Mouse (Mus musculus) hindbrain, embryonic 12.5 days (tissue): Measurements from ENCODE around the gene Hcn3. TPM values are rescaled to one million over a fixed set of nuclear protein-coding genes. Genes with fewer than 3 reads are reported as not detected.
A peak's percentile ranks its signal among the peaks of the same experiment; 100 is the strongest.

Experiments
- ATAC-seq: fragments of 200-750 bp; cut with Nextera tagmentation; 2 replicates; pipeline ENCODE4 v1.8.0; 2017; ENCODE audit warnings: moderate TSS enrichment; ENCODE audit not compliant: low FRiP score
- H3K27ac ChIP-seq: fragments of 300-500 bp; sonication (generic); 2 replicates; pipeline ENCODE4 v1.5.1; 2016; ENCODE audit warnings: mild to moderate bottlenecking
- H3K27me3 ChIP-seq: fragments of 300-500 bp; sonication (generic); 2 replicates; pipeline ENCODE4 v1.6.1; 2016; ENCODE audit warnings: mild to moderate bottlenecking
- H3K36me3 ChIP-seq: fragments of 300-500 bp; sonication (generic); 2 replicates; pipeline ENCODE4 v1.6.1; 2016; ENCODE audit warnings: mild to moderate bottlenecking
- H3K4me1 ChIP-seq: fragments of 300-500 bp; sonication (generic); 2 replicates; pipeline ENCODE4 v1.6.1; 2016
- H3K4me2 ChIP-seq: fragments of 300-500 bp; sonication (generic); replicated peaks from 2 replicates; pipeline ENCODE4 v1.6.1; 2016; ENCODE audit warnings: mild to moderate bottlenecking
- H3K4me3 ChIP-seq: fragments of 300-500 bp; sonication (generic); 2 replicates; pipeline ENCODE4 v1.5.1; 2016; ENCODE audit warnings: mild to moderate bottlenecking
- H3K9ac ChIP-seq: fragments of 300-500 bp; sonication (generic); 2 replicates; pipeline ENCODE4 v1.6.1; 2016; ENCODE audit warnings: mild to moderate bottlenecking, moderate library complexity
- H3K9me3 ChIP-seq: fragments of 300-500 bp; sonication (generic); replicated peaks from 2 replicates; pipeline ENCODE4 v1.6.1; 2016; ENCODE audit warnings: mild to moderate bottlenecking
- WGBS: fragments of 180-500 bp; shearing (Covaris S2); methylation state at CpG from one replicate; pipeline ENCODE4 v1.1.7; 2016; 5-methylcytosine and 5-hydroxymethylcytosine counted together
- polyA plus RNA-seq: library from polyadenylated mRNA; unstranded; fragments of >200 nt; fragmentation: Nextera tagmentation; extraction: Ambion mirVana; gene quantifications from 2 replicates; pipeline ENCODE4 v1.2.1, GENCODE M21; 2016

Hcn3 gene
- polyA plus RNA-seq, 1 experiment from 2014 or later = 20.7 TPM

DNA sequence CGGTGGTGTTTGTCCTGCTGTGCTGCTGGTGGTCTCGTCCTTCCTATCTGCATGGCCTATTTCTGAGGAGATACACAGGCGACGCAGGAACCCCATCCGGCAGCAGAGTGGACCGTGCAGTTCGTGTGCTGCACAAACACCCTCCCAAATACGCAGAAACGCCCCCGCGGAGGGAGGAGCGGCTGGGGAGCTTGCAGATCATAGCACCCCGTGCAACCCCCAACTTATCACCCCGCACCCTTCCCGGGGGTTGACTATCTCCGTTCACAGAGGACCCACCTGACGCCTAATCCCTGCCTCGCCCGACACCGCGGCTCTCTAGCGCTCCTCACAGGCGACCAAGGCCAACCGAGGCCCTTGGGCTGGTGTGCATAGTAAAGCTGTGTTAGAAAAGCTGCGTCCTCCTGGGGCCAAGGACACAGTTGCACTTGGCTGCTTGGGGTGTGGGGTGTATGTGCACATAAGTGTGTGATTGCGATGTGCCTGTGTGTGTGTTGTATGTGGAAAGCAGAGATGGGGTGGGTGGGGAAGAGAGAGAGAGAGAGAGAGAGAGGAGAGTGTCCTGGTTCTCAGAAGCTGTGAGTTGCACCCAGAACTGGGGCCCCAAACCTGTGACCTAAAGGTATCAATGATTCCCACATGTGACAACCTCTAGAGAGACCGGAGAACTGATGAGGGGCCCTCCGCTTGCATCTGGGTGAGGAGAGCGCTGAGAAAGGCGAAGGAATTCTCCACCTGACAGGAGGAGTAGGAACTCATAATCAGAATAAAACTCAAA is 27.5 kb downstream of the Hcn3 start:
- Histone ChIP-seq H3K4me2 (peak overlapping the region; percentile 61), H3K9me3 (no peaks in the 10 kb centered on the region), H3K27ac (no peak overlapping the region), H3K9ac (peak overlapping the region; percentile 42), H3K4me3 (peak overlapping the region; percentile 30), H3K36me3 (no peaks in the 10 kb centered on the region), H3K27me3 (no peaks in the 10 kb centered on the region), H3K4me1 (peaks cover 7% of the 10 kb centered on the region)
- no peak for ATAC-seq
- 15% methylated on average over 30 of the region's 30 CpGs for WGBS

DNA sequence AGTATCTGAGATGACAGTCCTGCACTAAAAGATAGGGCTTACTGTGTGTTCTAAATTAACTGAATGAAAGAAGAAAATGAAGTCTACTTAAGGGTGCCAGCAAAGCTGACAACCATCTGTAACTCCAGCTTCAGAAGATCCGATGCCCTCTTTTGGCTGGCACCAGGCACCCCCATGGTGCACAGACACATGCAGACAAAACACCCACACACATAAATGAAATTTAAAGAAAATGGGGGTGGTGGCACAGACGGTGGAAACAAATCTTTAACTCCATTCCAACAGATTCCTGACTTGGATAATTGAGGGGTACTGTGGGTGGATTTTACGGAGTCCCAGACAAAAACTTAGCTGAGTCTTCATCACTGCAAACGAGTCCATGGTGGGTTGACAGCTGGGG is 28.2 kb downstream of the Hcn3 start:
- peaks cover 7% of the 10 kb centered on the region for H3K4me1 ChIP-seq
- no peaks in the 10 kb centered on the region for H3K27me3 ChIP-seq
- WGBS = 46% methylated on average over 4 of the region's 4 CpGs
- H3K36me3 ChIP-seq = no peaks in the 10 kb centered on the region
- ATAC-seq = no peak
- H3K9ac ChIP-seq = peak overlapping the region; percentile 42; the same call in 1 of the 2 replicates
- H3K27ac ChIP-seq = no peak overlapping the region
- H3K9me3 ChIP-seq = no peaks in the 10 kb centered on the region
- H3K4me3 ChIP-seq = peak overlapping the region; percentile 30; the same call in 1 of the 2 replicates
- peak overlapping the region; percentile 61 for H3K4me2 ChIP-seq

DNA sequence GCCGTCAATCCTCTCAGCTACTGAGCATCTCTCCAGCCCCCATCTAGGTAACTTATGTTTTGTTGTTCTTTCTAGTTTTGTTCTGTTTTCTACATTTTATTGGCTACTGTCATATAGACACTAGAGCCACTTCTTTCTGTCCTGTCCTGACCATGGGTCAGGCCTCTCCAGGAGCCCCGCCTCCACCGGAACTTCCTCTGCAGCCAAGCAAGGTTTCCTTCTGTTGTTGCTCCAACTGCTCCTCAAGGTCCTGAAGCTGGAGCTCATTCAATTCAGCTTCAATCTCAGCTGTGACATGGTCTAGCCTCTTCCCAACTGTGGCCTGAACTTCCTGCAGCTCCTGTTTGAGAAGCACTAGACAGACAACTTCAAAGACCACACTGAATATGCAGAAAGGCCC is 30.1 kb downstream of the Hcn3 start:
- 93% methylated on average over 3 of the region's 3 CpGs for WGBS
- H3K27me3 ChIP-seq = no peaks in the 10 kb centered on the region
- H3K36me3 ChIP-seq = no peaks in the 10 kb centered on the region
- no peak overlapping the region for H3K4me3 ChIP-seq
- no peak for ATAC-seq
- H3K4me1 ChIP-seq = peaks cover 7% of the 10 kb centered on the region
- no peaks in the 10 kb centered on the region for H3K9me3 ChIP-seq
- H3K27ac ChIP-seq = no peak overlapping the region
- H3K4me2 ChIP-seq = no peak overlapping the region
- H3K9ac ChIP-seq = no peak overlapping the region

DNA sequence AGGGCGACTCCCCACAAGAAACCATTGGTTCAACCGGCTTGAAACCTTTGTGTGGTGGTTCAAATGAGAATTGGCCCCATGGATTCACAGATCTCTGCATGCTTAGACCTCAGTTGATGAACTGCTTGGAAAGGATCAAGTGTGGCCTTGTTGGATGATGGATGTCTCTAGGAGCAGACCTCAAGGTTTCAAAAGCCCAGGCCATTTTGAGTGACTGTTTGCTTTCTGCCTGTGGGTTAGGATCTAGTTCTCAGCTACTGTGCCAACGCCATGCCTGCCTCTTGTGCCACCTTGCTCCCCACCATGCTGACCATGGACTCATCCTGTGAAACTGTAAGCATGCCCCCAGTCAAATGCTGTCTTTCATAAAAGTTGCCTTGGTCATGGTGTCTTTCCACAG is 34.0 kb downstream of the Hcn3 start:
- 85% methylated on average over 3 of the region's 3 CpGs for WGBS
- Histone ChIP-seq H3K9me3 (no peaks in the 10 kb centered on the region), H3K27me3 (no peaks in the 10 kb centered on the region), H3K36me3 (no peaks in the 10 kb centered on the region), H3K4me2 (no peak overlapping the region), H3K27ac (no peak overlapping the region), H3K4me3 (no peak overlapping the region), H3K9ac (no peak overlapping the region), H3K4me1 (no peaks in the 10 kb centered on the region)
- ATAC-seq = no peak

DNA sequence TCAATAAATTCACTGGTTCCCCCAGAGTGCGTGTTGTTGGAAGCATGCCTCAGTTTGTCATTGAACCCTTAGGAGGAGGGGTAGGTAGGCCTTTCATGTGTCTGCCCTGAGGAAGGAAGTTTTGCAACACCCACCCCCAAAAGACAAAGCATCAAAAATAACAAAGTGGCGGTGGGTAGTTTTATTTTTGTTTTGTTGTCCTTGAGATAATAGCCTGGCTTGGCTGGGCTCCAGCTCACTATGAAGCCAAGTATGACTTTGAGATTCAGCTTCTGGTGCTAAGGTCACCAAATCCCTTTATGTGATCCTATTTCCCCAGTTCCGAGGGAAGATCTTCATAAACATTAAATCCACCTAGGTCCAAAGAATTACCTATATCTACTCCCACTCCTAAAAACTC is 35.8 kb downstream of the Hcn3 start:
- Histone ChIP-seq H3K4me1 (no peaks in the 10 kb centered on the region), H3K36me3 (no peaks in the 10 kb centered on the region), H3K4me3 (no peak overlapping the region), H3K4me2 (no peak overlapping the region), H3K9me3 (no peaks in the 10 kb centered on the region), H3K27ac (no peak overlapping the region), H3K27me3 (no peaks in the 10 kb centered on the region), H3K9ac (no peak overlapping the region)
- WGBS = 87% methylated on average over 3 of the region's 3 CpGs
- no peak for ATAC-seq

DNA sequence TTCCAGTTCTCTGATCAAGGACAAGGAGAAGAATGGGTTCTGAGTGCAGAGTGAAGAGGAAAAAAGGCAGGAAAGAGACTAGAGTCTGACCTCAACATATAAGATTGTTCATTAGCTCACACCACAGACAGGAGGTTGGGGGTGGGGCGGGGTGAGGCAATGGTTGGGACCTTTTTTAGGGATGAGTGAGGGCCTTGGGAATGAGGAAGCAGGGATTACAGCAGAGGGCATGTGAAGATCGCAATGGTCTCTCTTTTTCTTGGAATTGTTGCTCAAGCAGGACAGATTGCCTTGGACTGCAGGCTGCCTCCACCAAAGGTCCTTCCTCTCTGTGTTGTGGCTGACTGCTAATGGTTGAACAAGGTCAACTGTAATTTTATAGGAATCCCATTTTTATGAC is 36.7 kb downstream of the Hcn3 start:
- ATAC-seq = no peak
- H3K36me3 ChIP-seq = no peaks in the 10 kb centered on the region
- 72% methylated on average over 2 of the region's 2 CpGs for WGBS
- H3K9ac ChIP-seq = no peak overlapping the region
- no peak overlapping the region for H3K4me3 ChIP-seq
- H3K9me3 ChIP-seq = no peaks in the 10 kb centered on the region
- H3K4me1 ChIP-seq = no peaks in the 10 kb centered on the region
- no peak overlapping the region for H3K4me2 ChIP-seq
- no peaks in the 10 kb centered on the region for H3K27me3 ChIP-seq
- no peak overlapping the region for H3K27ac ChIP-seq

DNA sequence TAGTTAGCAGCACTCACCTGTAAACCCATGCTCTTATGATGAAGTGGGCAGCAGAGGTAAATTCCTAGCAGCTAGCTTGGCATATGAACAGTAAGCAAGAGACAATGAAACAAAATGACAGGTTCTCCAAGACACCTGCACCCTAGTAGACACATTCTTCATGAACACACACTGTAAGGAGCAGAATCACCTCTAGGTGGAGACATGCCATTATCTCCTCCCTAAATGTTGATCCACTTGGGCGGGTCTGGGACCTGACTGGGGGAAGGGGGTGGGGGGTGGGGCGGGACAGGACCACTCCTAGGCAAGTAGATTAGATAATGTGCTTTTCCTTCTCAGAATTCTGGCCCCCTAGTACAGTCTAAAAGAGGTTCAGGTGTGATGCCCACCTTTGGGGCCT is 44.5 kb downstream of the Hcn3 start:
- no peaks in the 10 kb centered on the region for H3K4me1 ChIP-seq
- ATAC-seq = no peak
- H3K36me3 ChIP-seq = no peaks in the 10 kb centered on the region
- H3K9me3 ChIP-seq = no peaks in the 10 kb centered on the region
- H3K27me3 ChIP-seq = no peaks in the 10 kb centered on the region
- WGBS = 0% methylated on average over 2 of the region's 2 CpGs
- H3K9ac ChIP-seq = no peak overlapping the region
- H3K27ac ChIP-seq = no peak overlapping the region
- H3K4me2 ChIP-seq = no peak overlapping the region
- no peak overlapping the region for H3K4me3 ChIP-seq

DNA sequence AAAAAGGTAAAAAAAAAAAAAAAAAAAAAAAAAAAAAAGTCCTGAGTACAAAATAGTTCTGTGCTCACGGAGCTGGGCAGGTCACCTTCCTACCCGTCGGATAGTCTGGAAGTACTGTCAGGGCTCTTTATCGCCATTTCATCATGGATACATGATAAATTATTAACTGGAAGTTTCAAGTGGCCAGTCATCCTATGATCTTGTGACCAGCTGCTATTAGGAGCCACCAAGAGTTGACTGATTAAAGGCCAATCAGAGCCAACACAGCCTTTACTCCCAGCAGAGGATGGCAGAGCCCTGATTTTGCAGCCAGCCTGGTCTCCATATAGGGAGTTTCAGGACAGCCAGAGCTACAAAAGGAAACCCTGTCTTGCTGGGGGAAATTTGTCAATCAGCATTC is 46.9 kb downstream of the Hcn3 start:
- Histone ChIP-seq H3K9me3 (no peaks in the 10 kb centered on the region), H3K27ac (no peak overlapping the region), H3K4me2 (no peak overlapping the region), H3K4me1 (no peaks in the 10 kb centered on the region), H3K4me3 (no peak overlapping the region), H3K27me3 (no peaks in the 10 kb centered on the region), H3K9ac (no peak overlapping the region), H3K36me3 (no peaks in the 10 kb centered on the region)
- 94% methylated on average over 4 of the region's 4 CpGs for WGBS
- no peak for ATAC-seq

DNA sequence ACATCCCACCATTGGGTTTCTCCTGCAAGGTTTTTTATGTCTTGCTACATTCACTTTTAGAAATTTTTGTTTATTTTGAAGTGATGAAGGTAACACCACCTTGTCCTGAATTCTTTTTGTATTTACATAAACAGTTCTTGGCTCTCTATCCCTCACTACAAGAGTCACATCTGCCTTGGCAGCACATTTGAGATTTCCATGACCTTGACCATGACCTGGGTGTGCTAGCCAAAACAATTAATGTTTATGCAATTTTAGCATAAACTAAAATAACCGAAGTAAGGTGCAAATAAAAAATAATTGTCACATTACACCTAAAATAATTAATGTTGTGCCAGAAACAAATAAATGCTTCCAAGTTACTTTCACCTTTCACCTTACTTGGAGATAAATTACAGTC is 51.9 kb downstream of the Hcn3 start:
- WGBS = 72% methylated on average over 1 of the region's 1 CpGs
- no peaks in the 10 kb centered on the region for H3K4me1 ChIP-seq
- H3K27me3 ChIP-seq = no peaks in the 10 kb centered on the region
- ATAC-seq = no peak
- no peak overlapping the region for H3K27ac ChIP-seq
- no peak overlapping the region for H3K4me2 ChIP-seq
- H3K9ac ChIP-seq = no peak overlapping the region
- no peaks in the 10 kb centered on the region for H3K36me3 ChIP-seq
- no peaks in the 10 kb centered on the region for H3K9me3 ChIP-seq
- no peak overlapping the region for H3K4me3 ChIP-seq

DNA sequence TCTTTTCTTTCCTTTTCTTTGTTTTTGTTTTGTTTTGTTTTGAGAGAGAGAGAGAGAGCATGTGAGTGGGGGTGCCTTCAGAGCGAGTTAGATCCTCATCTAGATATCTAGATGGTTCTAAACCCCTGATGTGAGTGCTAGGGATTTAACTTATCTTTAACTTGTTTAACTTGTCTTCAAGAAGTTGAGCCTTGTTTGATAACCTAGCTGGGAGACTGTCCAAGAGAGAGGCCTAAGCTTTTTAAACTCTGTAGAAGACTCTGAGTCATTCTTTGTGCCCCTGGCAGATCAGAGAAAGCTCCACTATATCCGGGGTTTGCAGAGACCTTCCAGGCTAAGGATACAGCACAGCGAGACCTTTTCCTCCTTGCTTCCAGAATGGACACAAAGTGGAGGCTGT is 52.5 kb downstream of the Hcn3 start:
- Histone ChIP-seq H3K27me3 (no peaks in the 10 kb centered on the region), H3K4me2 (no peak overlapping the region), H3K9me3 (no peaks in the 10 kb centered on the region), H3K9ac (no peak overlapping the region), H3K36me3 (no peaks in the 10 kb centered on the region), H3K4me3 (no peak overlapping the region), H3K27ac (no peak overlapping the region), H3K4me1 (no peaks in the 10 kb centered on the region)
- ATAC-seq = no peak
- 72% methylated on average over 3 of the region's 3 CpGs for WGBS

DNA sequence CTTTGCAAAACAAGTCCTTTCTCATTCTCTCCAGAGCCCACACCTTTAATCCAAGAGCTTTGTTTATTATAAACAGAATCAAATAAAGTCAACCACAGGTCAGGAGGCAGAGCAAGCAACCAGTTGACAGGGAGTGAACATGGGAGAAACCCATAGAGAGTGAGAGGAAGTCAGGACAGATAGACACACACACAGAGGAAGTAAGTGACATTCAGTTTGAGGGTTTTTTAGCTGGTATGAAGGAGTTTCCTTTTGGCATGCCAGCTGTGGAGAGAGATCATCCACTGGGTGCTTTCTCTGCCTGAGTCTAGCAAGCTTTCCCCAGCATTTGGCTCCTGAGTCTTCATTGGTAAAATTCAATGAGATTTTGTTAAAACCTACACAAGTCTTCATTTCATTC is 53.1 kb downstream of the Hcn3 start:
- Histone ChIP-seq H3K27me3 (no peaks in the 10 kb centered on the region), H3K4me3 (no peak overlapping the region), H3K27ac (no peak overlapping the region), H3K4me1 (no peaks in the 10 kb centered on the region), H3K9me3 (no peaks in the 10 kb centered on the region), H3K4me2 (no peak overlapping the region), H3K36me3 (no peaks in the 10 kb centered on the region), H3K9ac (no peak overlapping the region)
- ATAC-seq = no peak

DNA sequence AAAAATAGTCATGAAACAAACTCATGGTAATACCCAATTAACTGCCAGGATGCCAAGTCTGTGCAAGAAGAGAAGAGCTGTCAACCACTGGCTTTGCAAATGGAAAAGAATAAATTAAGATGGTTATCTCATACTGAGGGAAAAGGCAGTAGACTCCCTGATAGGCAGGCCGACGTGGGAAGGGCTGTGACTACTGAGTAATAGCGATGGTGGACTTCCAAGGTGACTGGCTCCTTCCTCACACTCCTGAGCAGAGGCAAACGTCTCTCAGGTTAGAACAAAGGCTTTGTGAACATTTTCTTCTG is 56.8 kb downstream of the Hcn3 start:
- no peak for ATAC-seq

DNA sequence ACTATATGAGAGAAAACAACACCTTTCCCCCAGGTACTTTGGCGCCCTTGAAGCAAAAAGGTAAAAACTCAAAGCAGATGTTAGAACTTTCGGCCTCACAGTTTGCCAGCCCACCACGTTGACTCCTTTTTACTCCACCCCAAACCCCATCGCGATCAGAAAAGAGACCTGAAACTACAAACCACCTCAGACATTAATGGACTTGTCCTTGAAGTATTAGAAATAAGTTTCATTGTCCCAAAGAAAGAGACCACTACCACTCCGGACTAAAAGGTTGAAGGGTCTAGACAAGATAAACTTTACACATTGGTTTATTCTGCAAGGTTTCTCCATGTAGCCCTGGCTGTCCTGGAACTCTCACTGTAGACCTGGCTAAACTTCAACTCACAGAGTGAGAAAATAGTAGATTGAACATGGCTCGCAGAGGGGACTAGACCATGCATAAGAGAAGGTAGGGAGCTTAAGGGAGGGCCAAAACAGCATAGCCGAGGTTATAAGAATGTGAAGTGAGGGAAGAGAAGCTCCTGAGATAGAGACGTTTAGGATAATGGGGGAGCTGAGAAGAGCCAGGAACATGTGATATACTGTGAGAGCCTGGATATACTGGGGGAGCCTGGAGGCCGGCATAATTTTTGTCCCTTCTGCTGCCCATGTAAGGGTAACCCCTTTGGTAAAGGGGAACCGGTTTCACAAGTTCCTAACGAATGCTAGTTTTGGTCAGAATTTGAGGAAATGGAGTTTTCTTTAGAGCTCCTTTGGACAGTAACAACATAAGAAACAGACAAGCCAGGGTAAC is 57.3 kb downstream of the Hcn3 start:
- peaks cover 16% of the 10 kb centered on the region for H3K36me3 ChIP-seq
- H3K4me2 ChIP-seq = peak overlapping the region; percentile 53
- no peaks in the 10 kb centered on the region for H3K9me3 ChIP-seq
- 66% methylated on average over 12 of the region's 12 CpGs for WGBS
- peak overlapping the region; percentile 74 for H3K27ac ChIP-seq
- peaks cover 26% of the 10 kb centered on the region for H3K4me1 ChIP-seq
- H3K27me3 ChIP-seq = no peaks in the 10 kb centered on the region
- no peak overlapping the region for H3K9ac ChIP-seq
- no peak for ATAC-seq
- H3K4me3 ChIP-seq = peak overlapping the region; percentile 74

More for the DNA sequence above, 56.8 kb downstream of the Hcn3 start:
- no peak overlapping the region for H3K4me3 ChIP-seq
- no peaks in the 10 kb centered on the region for H3K9me3 ChIP-seq
- H3K27me3 ChIP-seq = no peaks in the 10 kb centered on the region
- H3K4me1 ChIP-seq = peaks cover 24% of the 10 kb centered on the region
- WGBS = 74% methylated on average over 4 of the region's 4 CpGs
- H3K4me2 ChIP-seq = no peak overlapping the region
- H3K9ac ChIP-seq = no peak overlapping the region
- no peak overlapping the region for H3K27ac ChIP-seq
- H3K36me3 ChIP-seq = peaks cover 11% of the 10 kb centered on the region
